Mouse (Mus musculus): ENCODE measurements around the gene Zfp184.

Gene Zfp184

DNA sequence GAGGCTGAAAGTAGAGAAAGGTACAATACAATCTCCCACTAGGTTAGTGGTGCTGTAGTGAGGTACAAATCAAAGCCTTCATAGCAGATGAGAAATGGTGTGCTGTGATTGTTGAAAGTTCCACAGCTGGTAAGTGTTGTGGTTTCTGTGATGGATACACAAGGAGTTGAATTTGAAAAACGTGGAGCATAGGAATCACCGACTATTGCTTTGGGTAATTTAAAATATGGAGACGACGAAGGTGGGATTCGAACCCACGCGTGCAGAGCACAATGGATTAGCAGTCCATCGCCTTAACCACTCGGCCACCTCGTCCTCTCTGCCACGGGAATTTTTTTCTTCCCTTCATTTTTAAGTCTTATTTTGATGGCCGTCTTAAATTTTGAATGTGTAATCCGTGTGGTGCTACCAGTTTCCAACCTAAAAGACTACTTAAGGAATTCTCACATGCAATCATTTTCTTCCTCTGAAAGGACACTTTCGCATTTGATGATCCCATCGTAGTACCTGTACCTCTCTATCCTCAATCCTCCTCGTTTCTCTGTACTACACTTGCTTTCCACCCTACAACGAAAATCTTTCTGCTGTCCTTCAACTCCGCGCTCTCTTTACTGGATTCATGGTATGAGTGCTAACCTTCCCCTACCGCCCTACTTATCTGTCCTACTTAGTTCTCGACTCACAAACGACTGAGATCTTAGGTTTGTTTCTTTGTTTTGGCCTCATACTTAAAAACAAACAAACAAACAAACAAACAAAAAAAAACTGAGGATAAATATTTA lies 49.3 kb downstream of the Zfp184 start:
- DNase-seq, result no peak

GRCm38 (mm10) chr13:21994896-21995295 lies 50.0 kb downstream of the Zfp184 start:
- no peak for DNase-seq

DNA sequence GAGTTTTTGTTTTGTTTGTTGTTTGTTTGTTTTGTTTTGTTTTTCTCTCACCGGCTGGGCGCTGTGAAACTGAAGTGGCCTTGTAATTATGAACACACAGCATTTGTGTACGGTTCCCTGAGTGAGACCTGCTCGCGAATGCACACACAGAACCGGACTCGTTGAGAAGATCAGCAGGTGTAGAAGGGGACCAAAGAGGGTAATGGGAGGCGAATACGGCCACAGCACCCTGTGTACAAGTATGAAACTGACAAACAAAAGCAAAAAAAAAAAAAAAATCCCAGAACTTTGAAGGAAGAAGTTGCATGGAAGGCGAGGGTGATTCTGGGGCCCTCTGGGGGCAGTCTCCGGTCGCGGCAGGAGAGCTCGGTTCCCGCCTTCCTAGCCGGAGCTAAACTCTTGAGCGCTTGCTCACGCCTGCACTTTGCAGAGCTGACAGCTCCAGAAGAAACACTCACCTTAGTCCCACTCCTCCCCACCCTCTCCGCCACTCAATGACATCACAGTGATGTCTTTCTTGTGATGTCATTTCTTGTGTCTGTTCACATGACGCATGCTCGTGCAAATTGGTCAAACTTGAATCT lies 50.5 kb downstream of the Zfp184 start:
- no peak for DNase-seq

DNA sequence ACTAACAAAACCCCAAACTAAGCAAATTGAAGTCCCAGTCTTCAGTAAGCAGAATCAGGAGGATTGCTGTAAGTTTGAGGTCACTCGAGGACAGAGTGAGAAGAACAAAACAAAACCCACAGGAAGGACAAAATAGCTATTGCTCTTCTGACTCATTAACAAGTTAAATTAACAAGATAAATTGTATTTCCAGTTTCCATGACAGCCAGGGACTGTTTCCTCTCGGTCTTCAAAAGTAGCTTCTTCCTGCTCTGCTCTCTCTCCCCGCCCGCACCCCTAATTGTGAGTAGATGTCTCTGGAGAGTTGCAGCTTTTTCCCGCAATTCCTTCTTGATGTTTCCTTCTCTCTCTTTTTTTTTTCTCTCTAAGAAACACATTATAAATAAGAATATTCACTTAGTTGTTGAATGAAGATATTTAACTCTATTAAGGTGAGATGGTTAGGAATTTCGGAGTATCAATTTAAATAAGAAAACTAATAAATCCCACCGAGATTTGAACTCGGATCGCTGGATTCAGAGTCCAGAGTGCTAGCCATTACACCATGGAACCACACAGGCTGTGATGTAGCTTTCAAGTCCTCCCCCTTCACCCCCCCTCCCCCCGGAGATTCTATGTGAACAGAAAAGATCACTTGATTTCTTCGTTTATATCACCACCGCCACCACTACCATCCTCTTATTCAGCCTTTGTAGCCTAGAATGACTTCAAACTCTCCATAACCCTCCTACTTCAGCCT lies 51.4 kb downstream of the Zfp184 start:
- no peak for DNase-seq

DNA sequence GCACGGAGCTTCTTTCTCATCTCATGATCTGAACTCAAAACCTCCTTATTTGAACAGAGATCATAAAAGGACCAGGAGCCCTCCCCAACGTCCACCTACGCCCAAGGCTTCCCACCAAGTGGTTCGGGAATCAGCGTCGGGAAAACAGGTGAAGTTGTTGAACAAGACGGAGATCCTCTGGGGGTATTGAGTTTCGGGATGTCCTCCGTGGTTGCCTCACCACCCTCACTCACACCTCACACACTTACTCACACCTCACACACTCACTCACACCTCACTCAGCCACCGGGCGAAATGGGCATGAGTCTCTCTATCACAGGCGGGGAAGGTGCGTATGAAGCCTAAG lies 51.9 kb downstream of the Zfp184 start:
- DNase-seq, result no peak

DNA sequence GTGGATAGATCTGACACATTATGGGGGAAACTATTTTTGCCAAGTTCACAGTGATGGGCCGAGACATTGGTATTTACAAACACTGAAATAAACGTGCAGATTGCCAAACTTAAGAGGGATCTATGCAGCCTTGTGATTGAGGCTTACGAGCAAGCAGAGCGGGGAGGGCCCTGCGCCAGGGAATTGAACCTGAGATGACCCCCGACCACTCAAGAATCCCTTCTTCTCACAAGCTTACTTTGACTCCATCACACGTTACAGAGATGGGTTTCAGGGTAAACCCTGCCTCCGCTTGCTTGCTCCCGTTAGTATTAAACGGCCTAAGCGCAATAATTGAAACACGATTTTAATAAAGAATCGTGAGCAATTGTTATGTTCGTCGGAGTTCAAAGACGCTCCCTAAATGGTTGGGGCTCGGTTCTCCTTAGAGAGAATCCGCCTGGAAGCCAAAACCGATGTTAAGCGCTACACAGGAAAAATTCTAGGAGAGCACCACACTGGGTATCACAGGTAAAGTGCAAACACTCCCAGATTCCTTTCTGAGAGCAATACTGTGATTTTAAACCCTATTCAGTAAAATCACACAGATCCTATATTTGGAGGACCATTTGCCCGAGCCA lies 52.4 kb downstream of the Zfp184 start:
- DNase-seq, result no peak

DNA sequence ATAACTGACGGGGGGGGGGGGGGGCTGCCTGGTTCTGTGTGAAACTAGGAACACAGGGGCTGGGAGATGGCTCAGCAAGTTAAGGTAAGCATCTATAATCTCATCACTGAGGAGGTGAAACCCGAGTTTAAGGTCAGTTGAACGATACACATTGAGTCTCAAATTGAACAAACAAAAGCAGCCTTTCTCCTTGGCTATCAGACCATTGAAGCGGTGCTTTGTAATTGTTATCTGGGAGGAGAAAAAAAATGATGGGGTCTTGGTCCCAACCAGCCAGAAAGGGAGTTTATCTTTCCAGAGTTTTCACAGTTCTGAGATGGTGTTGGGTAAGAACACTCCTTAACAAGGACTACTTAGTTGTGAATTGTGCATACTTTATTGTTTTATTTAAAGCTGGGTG lies 52.9 kb downstream of the Zfp184 start:
- DNase-seq, result no peak

GRCm38 (mm10) chr13:21998412-21998811 lies 53.5 kb downstream of the Zfp184 start:
- no peak for DNase-seq

GRCm38 (mm10) chr13:21999147-21999546 lies 54.3 kb downstream of the Zfp184 start:
- no peak for DNase-seq

- DNase-seq, result no peak
These were observed 56.5 kb downstream of the Zfp184 start for GRCm38 (mm10) chr13:22001346-22001745.

DNA sequence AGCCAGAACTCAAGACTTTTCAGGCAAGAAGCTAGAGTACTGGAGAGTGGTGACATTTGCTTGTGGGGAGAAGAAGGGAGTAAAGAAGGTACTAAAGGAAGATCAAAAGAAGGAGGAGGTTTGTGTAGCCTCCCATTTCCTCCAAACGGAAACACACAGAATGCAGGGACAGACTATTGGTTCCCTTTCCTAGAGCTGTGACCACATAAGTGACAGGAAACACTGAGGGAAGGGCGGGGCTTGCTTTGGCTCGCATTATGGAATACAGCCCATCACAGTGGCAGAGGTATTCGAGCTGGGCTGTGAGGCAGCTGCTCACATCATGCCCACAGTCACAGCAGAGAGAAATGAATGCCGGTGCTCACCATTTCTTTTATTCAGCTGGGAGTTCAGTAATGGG lies 56.9 kb downstream of the Zfp184 start:
- DNase-seq, result no peak

DNA sequence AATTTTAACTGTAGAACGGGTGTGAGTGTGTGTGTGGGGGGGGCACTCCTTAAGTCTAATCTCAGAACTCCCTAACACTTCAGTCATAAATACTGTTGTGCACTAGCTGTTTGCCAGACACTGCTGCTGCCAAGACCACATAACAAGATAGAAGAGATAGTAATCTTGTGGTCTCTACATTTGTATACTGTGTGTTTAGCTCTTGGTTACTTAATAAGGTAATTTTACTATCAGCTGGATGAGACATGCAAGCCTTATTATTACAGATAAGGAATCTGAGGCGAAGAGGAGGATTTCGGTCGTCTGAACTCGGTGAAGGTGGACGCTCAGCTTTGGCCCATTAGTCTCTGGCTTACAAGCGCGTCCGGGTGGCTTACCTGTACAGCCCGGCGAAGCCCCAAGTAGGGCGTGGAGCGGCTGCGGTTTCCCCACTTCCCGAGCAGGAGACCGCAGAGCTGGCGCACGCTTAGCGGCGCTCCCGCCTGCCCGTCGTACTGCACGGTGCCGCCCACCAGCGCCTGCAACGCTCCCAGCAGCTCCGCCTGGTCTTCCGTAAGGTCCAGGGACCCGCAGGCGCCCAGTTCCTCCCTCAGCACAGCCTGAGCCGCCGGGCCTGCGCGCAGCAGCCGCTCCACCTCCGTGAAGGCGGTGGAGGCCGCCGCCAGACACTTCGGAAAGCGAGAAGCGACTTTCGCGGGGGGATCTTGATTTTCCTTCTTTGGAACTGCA lies 60.9 kb downstream of the Zfp184 start:
- DNase-seq, result no peak

- no peak for DNase-seq
These were observed 61.6 kb downstream of the Zfp184 start for GRCm38 (mm10) chr13:22006334-22007120.

GRCm38 (mm10) chr13:22007121-22007510 lies 62.2 kb downstream of the Zfp184 start:
- DNase-seq, result no peak

GRCm38 (mm10) chr13:22007872-22008271 lies 63.0 kb downstream of the Zfp184 start:
- DNase-seq, result no peak

- DNase-seq, result no peak
These were observed 63.8 kb downstream of the Zfp184 start for GRCm38 (mm10) chr13:22008707-22009106.

- no peak for DNase-seq
These were observed 64.7 kb downstream of the Zfp184 start, which contains the start of gene Prss16 for GRCm38 (mm10) chr13:22009642-22010041. Gene Prss16 (minus strand): TSS chr13:22009742.

Data from kidney, adult 9 months (tissue).